Mouse (Mus musculus): ENCODE data around the gene Tenm2.

DNA sequence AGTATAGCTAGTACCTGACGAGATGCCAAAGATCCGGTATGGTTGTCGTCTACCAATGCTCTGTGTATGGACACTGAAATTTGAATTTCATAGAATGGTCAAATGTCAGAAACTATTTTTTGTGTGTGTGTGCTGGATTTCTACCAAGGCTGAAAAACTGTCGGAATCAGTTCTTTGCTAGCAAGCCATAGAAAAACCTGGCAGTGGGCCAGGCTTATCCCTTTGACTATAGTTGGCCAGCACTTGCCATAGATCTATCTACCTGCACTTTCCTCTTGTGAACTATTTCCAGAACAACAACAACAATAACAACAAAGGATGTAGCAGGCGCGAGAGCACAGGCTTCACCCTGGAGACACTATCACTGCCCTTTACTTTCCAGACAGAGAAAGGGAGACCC lies 1098.5 kb downstream of the Tenm2 start:
- TF ChIP-seq CTCF (IDR thresholded peaks at IDR 0.05; ENCODE audit: control insufficient read depth, insufficient read depth, insufficient replicate concordance, low read depth, low read length) (no peak), POLR2A (IDR thresholded peaks at IDR 0.05; ENCODE audit: control insufficient read depth, low read depth, low read length) (no peak)

Measured in testis, adult 2 months (tissue).